Mouse (Mus musculus) kidney, adult 2 months (tissue): ENCODE measurements at regions not wholly inside any gene's neighbourhood (a gene's known extent, or its start where the extent isn't known, plus 50 kb on each side); places are given as distances from the start of the nearest gene placed in this dataset.

Experiments
- CTCF ChIP-seq: fragments of 200-500 bp; conservative IDR thresholded peaks from 2 replicates; pipeline ENCODE4 v1.5.1; 2011; ENCODE audit warnings: low read depth, mild to moderate bottlenecking, control low read depth, low read length, moderate library complexity, mixed read lengths; ENCODE audit not compliant: insufficient read depth, insufficient read length
- POLR2A ChIP-seq: fragments of 200-500 bp; IDR thresholded peaks from one replicate; pipeline ENCODE4 v1.6.1; 2011; ENCODE audit warnings: low read depth, low read length, control low read depth

DNA sequence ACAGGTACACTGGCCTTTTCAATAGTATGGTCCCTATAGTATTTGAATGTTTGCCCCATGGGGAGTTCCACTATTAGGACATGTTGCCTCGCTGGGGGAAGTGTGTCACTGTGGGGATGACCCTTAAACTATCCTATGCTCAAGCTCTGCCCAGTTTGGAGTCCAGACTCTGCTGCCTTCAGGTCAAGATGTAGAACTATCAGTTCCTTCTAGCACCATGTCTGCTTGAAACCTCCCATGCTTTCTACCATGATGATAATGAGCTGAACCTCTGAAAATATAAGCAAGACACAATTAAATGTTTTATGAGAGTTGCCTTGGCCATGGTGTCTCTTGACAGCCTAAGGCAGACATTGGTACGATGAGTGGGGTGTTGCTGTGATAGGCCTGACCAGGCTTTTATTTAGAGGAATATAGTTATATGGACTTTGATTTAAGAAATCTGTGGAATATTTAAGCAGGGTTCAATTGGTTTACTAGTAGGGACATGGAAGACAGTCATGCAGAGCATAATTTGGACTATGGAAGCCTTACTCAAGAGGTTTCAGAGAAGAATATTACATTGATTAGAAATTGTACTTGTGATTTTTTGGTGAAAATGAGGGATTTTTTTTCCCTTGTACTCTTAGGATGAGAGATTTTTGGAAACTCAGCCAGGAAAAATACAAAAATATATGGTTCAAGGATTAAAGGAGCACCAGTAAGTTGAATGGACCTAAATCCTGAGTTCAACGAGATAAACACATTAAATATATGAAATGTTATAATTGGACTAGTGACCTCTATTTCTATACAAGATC lies 57.7 kb upstream of the Lin7a start:
- TF ChIP-seq CTCF (no peak), POLR2A (no peak)
